Mouse (Mus musculus): ENCODE measurements around the gene CN725425. TPM values are rescaled to one million over a fixed set of nuclear protein-coding genes. Genes with fewer than 3 reads are reported as not detected.

CN725425 gene
- polyA plus RNA-seq, 1 experiment: 0.10 TPM

DNA sequence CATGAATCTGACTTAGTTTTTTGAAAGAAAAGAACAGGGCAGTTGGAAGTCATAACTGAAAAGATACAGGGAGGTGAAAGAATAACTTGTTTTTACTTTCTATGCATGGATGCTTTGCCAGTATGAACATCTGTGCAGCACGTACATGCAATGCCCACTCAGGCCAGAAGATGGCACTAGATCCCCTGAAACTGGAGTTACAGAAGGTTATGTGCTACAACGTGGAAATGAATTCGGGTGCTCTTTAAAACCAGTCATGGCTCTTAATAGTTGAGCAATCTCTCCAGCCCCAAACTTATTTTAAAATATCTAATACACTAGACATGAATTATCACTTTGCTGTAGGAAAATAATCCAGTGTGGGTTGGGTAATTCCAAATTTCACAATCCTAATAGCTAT lies 102.1 kb downstream of the CN725425 start:
- H3K27ac ChIP-seq (ENCODE audit: insufficient read depth, low read length): no peak overlapping the region
- H3K4me1 ChIP-seq (ENCODE audit: control insufficient read depth, insufficient read depth, low read length): no peaks in the 10 kb centered on the region; the same call in 1 of the 2 replicates
- no peak overlapping the region for H3K4me3 ChIP-seq (ENCODE audit: insufficient read depth, low read length)
- TF ChIP-seq CTCF (IDR thresholded peaks at IDR 0.05; ENCODE audit: extremely low read depth, insufficient read depth, low read length) (peak; percentile 95), POLR2A (IDR thresholded peaks at IDR 0.05; ENCODE audit: extremely low read depth, insufficient read depth, low read length) (no peak)

DNA sequence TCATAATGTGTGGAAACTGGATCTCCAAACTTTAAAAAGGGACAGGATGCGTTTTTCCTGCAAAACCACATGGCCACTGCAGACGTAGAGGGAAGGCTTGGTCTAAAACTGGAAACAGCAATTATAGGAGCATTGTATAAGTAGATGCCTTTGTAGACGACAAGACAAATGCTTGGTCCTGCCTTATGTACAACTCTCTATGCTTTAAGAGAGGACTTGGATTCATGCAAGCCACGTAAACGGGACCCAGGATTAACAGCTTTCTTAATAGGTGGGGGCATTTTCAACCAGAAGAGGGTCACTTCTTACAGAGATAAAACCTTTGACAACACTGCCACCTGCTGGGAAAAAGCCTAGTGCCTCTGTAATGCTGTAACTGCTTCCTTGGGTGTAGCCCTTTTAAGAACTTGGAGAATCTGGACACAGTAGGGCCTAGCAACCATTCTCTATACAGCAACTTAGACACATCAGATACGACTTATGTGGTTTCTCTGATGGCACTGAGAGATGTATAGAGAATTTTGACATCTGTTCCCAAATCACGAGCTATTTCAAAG lies 105.1 kb downstream of the CN725425 start:
- Histone ChIP-seq H3K4me3 (ENCODE audit: insufficient read depth, low read length) (no peak overlapping the region), H3K4me1 (ENCODE audit: control insufficient read depth, insufficient read depth, low read length) (no peaks in the 10 kb centered on the region; the same call in 1 of the 2 replicates), H3K27ac (ENCODE audit: insufficient read depth, low read length) (no peak overlapping the region)
- TF ChIP-seq POLR2A (IDR thresholded peaks at IDR 0.05; ENCODE audit: extremely low read depth, insufficient read depth, low read length) (no peak), CTCF (IDR thresholded peaks at IDR 0.05; ENCODE audit: extremely low read depth, insufficient read depth, low read length) (peak; percentile 55)

Other genes starting within 250 kb of the CN725425 start
- gene Kif21a, start 149.5 kb upstream of the CN725425 start, polyA plus RNA-seq (2012; rRNA removed): 73.1 and 77.5 TPM in 2 replicates
- gene Abcd2, start 7.7 kb upstream of the CN725425 start, polyA plus RNA-seq (2012; rRNA removed): 20.1 and 21.7 TPM in 2 replicates

Measured in cortical plate, adult 2 months (tissue).